Comparison of ENCODE assay signal across 15 mouse cellular contexts in the genomic region with DNA sequence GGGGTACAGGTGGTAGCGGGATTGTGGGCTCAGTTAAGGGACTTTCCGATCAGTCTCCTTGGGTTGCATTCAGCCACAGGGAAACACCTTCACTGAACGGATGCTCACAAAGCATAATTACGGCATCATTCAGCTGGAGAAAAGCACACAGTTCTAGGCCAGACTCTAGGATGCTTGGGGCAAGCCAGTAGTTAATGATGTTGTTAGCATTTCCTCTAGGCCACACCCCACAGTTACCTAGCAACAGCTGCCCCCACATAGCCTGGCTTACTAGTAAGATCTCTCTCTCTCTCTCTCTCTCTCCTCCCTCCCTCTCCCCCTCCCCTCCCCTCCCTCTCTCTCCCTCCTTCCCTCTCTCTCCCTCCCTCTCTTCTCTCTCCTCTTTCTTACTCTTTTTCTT. TPM values are rescaled to one million over a fixed set of nuclear protein-coding genes. Genes with fewer than 3 reads are reported as not detected.
DNase-seq lines count a peak whose midpoint lies in the region; ATAC-seq lines count a peak whose summit lies in the region.
"Had no signal": no experiment of that assay in that cellular context is flagged by ENCODE, and none has a peak within 500 bp of the region (broad histone marks: within the 10 kb centered on the region; RNA-seq: fewer than 3 reads in every experiment).

No protein-coding gene starts in this region.

- intact Hi-C loops in left cerebral cortex, postnatal 4 days (cut with DNase I), result no loop called here

- no peak for DNase-seq in frontal cortex, postnatal 14 days (ENCODE audit: low spot score in 2 of 2)
- DNase-seq in ES-CJ7 (ENCODE audit: low read depth, low spot score), result peak; percentile 90
- no peak for DNase-seq in left cerebral cortex, postnatal 4 days
- no peak for DNase-seq in testis, postnatal 10 days (ENCODE audit: low spot score)
- DNase-seq in spleen, postnatal 36 days (ENCODE audit: low spot score in 2 of 2), result no peak
- DNase-seq: cerebellum, postnatal 14 days; gastrocnemius, postnatal 36 days; heart, postnatal 10 days; spleen, adult 18-20 months had no signal

- peak; percentile 67 for ATAC-seq in frontal cortex, adult (ENCODE audit: low TSS enrichment)
- ATAC-seq in forebrain, embryonic 16.5 days, result peak; percentile 66
- ATAC-seq in midbrain, embryonic 15.5 days (replicated peaks), result peak; percentile 86; the same call in 1 of the 2 replicates

- no peak overlapping the region for H3K27ac ChIP-seq in forebrain, embryonic 16.5 days (ENCODE audit: low read length)
- no peak overlapping the region for H3K27ac ChIP-seq in midbrain, embryonic 15.5 days
- H3K27ac ChIP-seq: kidney, embryonic 15.5 days had no signal

- H3K27me3 ChIP-seq in forebrain, embryonic 16.5 days (replicated peaks; ENCODE audit: control insufficient read depth, insufficient read depth, low read length), result no peaks in the 10 kb centered on the region
- H3K27me3 ChIP-seq in midbrain, embryonic 15.5 days (replicated peaks), result no peaks in the 10 kb centered on the region
- H3K27me3 ChIP-seq: kidney, embryonic 15.5 days had no signal

- no peaks in the 10 kb centered on the region for H3K36me3 ChIP-seq in forebrain, embryonic 16.5 days (ENCODE audit: control insufficient read depth, insufficient read depth)
- no peaks in the 10 kb centered on the region for H3K36me3 ChIP-seq in midbrain, embryonic 15.5 days (replicated peaks)
- H3K36me3 ChIP-seq: kidney, embryonic 15.5 days had no signal

- no peak overlapping the region for H3K4me2 ChIP-seq in forebrain, embryonic 16.5 days (ENCODE audit: low read length)
- H3K4me2 ChIP-seq in midbrain, embryonic 15.5 days, result no peak overlapping the region
- H3K4me2 ChIP-seq: kidney, embryonic 15.5 days had no signal

- no peaks in the 10 kb centered on the region for H3K4me1 ChIP-seq in forebrain, embryonic 16.5 days (replicated peaks; ENCODE audit: control insufficient read depth, insufficient read depth, low read length)
- H3K4me1 ChIP-seq in midbrain, embryonic 15.5 days, result 0 out of 2 replicates have a peak, but pooled peaks cover 2% of the 10 kb centered on the region

- no peak overlapping the region for H3K4me3 ChIP-seq in forebrain, embryonic 16.5 days (replicated peaks; ENCODE audit: low read length)
- H3K4me3 ChIP-seq in midbrain, embryonic 15.5 days, result no peak overlapping the region
- H3K4me3 ChIP-seq: kidney, embryonic 15.5 days had no signal

- H3K9ac ChIP-seq in forebrain, embryonic 16.5 days (replicated peaks; ENCODE audit: low read depth, low read length), result no peak overlapping the region
- H3K9ac ChIP-seq in midbrain, embryonic 15.5 days, result no peak overlapping the region
- H3K9ac ChIP-seq: kidney, embryonic 15.5 days had no signal

- H3K9me3 ChIP-seq in forebrain, embryonic 16.5 days (ENCODE audit: control insufficient read depth, low read length), result no peaks in the 10 kb centered on the region
- H3K9me3 ChIP-seq in midbrain, embryonic 15.5 days, result no peaks in the 10 kb centered on the region
- H3K9me3 ChIP-seq: kidney, embryonic 15.5 days had no signal

- WGBS in forebrain, embryonic 16.5 days, result 37% methylated on average over 4 of the region's 4 CpGs
- 67% methylated on average over 4 of the region's 4 CpGs for WGBS in midbrain, embryonic 15.5 days

RNA-seq across cellular contexts. Expression of gene Mybpc1, which starts 22.1 kb away (rescaled TPM):
- 1.8 and 2.6 TPM in 2 replicates for polyA plus RNA-seq in forebrain, embryonic 16.5 days (2015; fragmentation: Nextera tagmentation; extraction: Ambion mirVana)
- 2.0 and 2.2 TPM in 2 replicates for polyA plus RNA-seq in midbrain, embryonic 15.5 days (2015; fragmentation: Nextera tagmentation; extraction: Ambion mirVana)
- 1 to 10 TPM in 1 of 2 experiments, under 1 TPM in 1; 0.81 to 1.3 TPM for total RNA-seq in left cerebral cortex, postnatal 4 days (2021)
- total RNA-seq: megakaryocyte progenitor cell, adult 5-6 weeks had no signal

RNA-seq across cellular contexts. Expression of gene Spic, which starts 57.8 kb away (rescaled TPM):
- not detected in 2 replicates for polyA plus RNA-seq in forebrain, embryonic 16.5 days (2015; fragmentation: Nextera tagmentation; extraction: Ambion mirVana)
- not detected in 2 replicates for polyA plus RNA-seq in midbrain, embryonic 15.5 days (2015; fragmentation: Nextera tagmentation; extraction: Ambion mirVana)
- not detected for total RNA-seq in left cerebral cortex, postnatal 4 days (2021)
- total RNA-seq: gastrocnemius, postnatal 36 days; left cerebral cortex, adult 8-10 months had no signal
